Mouse (Mus musculus): ENCODE data around the gene Sell.

Sell gene

DNA sequence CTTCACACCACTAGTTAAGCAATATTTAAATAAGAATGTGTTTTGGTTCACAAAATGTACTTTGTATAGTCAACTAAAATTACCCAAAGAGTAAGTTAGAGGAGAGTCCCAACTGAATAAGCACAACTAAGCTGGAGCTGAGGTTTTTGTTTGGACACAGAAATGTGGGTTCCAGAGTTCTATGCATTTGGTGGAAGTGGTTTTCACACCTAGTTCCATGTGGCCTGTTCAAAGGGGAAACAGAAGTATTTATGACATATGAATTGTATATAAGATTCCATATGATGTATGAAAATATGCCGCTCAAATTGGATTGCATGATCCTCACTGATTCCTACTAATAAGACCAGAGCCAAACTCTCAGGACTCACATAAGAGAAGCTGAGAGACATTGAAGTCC, 13.6 kb downstream of the Sell start:
- no peak for DNase-seq

GRCm38 (mm10) chr1:164076441-164076840, 14.7 kb downstream of the Sell start:
- DNase-seq = no peak

GRCm38 (mm10) chr1:164077031-164077430, 15.2 kb downstream of the Sell start:
- no peak for DNase-seq

- DNase-seq = no peak
Measured at GRCm38 (mm10) chr1:164078323-164078741, 16.6 kb downstream of the Sell start.

GRCm38 (mm10) chr1:164079091-164079490, 17.3 kb downstream of the Sell start:
- no peak for DNase-seq

DNA sequence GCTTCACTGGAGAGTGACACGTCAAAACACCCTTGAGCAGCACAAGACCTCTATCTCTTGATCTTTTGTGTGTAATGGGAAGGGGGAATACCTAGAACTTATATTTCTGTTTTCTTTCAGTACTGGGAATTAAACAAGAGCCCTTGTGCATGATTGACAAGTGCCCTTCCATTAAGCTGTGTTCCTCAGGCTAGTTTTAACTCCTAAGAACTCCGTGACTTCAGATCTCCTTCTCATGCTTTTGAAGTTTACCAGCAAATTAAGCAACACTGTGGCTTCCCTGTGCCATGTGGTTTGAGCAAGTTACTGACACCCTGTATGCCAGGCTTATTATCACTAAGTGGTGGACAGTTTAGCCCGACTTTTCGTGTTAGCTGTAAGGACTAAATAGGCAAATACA, 21.3 kb downstream of the Sell start:
- no peak for DNase-seq

DNA sequence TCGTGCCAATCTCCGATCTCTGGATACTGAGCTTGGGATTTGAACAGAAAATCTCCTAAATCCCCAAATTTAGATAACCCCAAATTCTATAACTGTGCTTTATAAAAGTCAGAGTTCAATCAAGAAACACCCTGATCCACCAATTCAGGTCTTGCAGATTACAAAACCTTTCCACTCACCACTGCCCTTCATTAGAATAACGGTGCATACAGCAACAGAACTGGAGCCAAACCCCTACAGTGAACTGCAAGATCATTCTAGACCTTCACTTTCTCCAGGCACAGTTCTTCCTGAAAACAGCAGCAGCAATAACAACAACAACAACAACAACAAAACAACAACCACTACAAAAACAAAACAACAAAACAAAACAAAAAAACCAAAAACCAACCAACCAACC, 25.0 kb downstream of the Sell start:
- DNase-seq = no peak

- DNase-seq = no peak
Measured at GRCm38 (mm10) chr1:164087872-164088271, 26.1 kb downstream of the Sell start.

- DNase-seq = peak; percentile 9
Measured at GRCm38 (mm10) chr1:164096780-164097179, 35.0 kb downstream of the Sell start.

DNA sequence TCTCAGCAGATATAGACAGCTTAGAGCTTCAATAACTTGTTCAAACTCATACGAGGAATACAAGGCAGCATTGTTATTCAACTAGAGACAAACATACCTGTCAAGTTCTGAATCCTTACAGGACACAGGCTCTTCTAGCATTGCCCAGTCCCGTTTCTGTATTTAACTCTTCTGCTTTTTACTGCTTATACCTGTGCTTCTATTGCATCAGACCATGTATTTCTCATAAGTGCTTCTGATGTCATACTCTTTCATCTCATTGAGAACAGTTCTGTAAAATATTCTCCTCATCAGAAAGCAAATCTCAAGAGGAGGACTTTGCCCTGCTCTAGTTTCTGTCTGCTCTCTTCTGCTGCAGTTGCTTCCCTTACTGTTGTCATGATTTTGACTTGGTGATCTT, 36.1 kb downstream of the Sell start:
- DNase-seq = no peak

DNA sequence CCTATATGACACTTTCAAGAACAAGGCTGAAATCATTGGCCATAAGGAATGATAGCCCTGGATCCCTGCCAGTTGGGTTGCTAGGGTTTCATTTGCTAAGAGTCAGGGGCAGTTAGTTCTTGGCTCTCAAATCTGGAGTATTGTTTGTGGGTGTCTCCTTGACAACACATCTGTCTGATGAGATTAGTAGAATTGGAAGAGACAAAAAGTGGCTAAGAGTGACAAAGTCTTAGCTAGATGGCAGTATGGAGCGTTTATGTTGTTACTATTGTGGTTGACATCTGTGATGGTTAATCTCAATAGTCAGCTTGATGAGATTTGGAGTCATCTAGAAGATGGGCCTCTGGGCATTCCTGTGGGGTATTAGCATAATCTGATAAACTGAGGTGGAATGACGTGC, 36.6 kb downstream of the Sell start:
- no peak for DNase-seq

GRCm38 (mm10) chr1:164109763-164110162, 48.0 kb downstream of the Sell start:
- no peak for DNase-seq

DNA sequence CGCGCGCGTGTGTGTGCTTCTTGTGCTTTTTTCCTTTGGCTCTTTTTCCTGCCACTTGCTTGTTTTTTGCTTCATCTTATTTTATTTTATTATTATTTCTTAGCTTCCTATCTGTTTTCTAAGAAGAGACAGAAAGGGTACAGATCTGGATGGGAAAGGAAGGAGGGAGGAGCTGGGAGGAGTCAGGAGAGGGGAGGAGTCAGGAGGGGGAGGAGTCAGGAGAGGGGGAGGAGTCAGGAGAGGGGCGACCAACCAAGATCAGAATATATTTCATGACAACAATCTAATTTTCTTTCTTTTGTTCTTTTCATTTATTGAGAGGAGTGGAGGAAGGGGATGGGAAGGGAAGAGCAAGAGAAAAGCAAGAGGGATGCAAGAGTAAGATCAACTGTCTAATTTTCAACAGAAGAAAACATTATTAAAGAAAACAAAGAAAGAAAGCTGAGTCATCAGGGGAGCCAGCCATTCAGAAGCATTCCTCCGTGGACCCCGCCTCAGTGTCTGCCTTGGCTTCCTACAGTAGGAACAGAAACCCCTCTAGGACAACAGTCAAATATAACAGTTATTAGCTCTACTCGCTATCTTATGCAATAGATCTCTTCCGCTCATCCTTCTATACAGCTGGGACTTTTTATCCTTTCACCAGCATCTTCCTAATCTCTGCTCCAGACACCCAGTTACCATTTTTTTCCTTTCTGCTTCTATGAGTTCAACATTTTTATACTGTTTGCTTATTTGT, 49.0 kb downstream of the Sell start:
- no peak for DNase-seq

- no peak for DNase-seq
Measured at GRCm38 (mm10) chr1:164114280-164114679, 52.5 kb downstream of the Sell start.

- no peak for DNase-seq
Measured at GRCm38 (mm10) chr1:164114947-164115493, 53.2 kb downstream of the Sell start, which contains the start of gene Selp. Gene Selp, plus strand, starts transcription at chr1:164115264.

GRCm38 (mm10) chr1:164115647-164116046, 53.9 kb downstream of the Sell start:
- no peak for DNase-seq

- no peak for DNase-seq
Measured at GRCm38 (mm10) chr1:164117869-164118268, 56.1 kb downstream of the Sell start.

DNA sequence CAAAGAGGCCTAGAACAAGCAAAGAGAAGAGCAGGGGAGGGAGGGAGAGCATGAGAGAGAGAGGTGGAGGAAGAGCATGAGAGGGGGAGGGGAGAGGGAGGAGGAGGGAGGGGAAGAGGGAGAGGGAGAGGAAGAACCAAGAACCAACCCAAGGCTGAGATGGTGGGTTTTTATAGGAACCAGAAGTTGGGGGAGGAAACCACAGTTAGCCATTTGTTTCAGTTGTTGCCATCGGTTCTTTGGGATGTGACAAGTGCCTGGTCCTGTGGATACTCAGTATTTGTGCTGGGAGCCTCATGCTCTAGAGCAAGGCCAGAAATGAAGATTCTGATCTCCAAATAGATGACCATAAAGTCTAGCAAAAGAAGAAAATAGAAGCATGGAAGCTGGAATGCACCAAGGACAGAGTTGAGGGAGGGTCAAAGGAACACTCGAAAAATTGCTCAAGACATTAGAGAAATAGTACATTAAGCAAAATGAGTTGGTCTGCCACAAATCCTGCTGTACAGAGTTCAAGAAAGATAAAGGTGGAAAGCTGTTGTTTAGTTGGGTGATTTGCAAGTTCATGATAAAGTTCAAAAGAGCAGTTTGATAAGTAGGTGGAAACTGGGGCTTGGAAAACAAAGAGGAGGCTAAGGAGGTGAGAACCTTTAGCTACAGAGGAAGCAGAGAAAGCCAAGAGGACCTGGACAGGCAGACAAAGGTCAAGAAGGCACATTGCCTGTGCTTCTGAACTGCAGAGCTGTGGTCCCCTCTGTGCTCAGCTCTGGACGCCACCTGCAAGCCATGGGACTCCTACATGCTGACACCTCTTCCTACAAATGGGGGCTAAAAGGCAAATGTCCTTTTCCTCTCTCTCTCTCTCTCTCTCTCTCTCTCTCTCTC, 58.4 kb downstream of the Sell start:
- no peak for DNase-seq

DNA sequence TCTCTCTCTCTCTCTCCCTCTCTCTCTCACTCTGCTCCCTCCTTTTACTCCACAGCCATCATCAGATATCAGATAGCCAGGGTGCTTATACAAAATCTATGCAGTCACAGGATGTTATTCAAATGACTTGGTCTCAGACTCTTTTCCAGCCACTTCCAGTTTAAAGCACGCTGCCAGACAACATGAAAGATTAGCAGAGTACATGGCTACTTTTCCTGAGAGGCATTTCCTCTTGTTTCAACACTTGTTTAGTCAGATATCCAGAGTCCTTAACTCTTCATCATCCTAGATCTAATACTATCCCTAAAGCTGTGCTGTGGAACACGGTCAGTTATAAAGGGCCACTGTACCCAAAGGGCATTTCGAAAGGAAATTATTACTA, 59.0 kb downstream of the Sell start:
- DNase-seq = no peak

- DNase-seq = no peak
Measured at GRCm38 (mm10) chr1:164123836-164124235, 62.1 kb downstream of the Sell start.

DNA sequence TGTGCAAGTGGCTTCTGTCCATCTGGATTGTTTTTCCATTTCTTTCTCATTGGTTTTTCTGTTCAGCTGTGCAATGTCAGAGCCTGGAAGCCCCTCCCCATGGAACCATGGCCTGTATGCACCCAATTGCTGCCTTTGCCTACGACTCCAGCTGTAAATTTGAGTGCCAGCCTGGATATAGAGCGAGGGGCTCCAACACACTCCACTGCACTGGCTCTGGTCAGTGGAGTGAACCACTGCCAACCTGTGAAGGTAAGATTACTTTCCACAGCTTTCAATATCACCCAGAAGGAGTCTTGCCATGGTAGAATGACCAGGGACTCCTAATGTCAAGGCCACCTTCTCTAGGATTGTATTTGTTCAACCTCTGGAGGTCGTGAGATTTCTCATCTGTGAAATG, 68.2 kb downstream of the Sell start:
- DNase-seq = no peak

- DNase-seq = no peak
Measured at GRCm38 (mm10) chr1:164132609-164133008, 70.8 kb downstream of the Sell start.
